8 mouse cellular contexts compared by ENCODE assay signal in genomic region chr9:37655961-37656360, GRCm38 (mm10). TPM values are rescaled to one million over a fixed set of nuclear protein-coding genes. Genes with fewer than 3 reads are reported as not detected.
DNase-seq lines count a peak whose midpoint lies in the region; ATAC-seq and TF ChIP-seq lines count a peak whose summit lies in the region.

No protein-coding gene starts in this region.

- TF ChIP-seq EP300 in lung, postnatal 0 days (IDR thresholded peaks at IDR 0.05): no peak

- TF ChIP-seq CTCF in lung, postnatal 0 days (IDR thresholded peaks at IDR 0.05): no peak

- no peaks in the 10 kb centered on the region for H3K9me3 ChIP-seq in lung, postnatal 0 days (ENCODE audit: low read length)
- H3K9me3 ChIP-seq in embryonic facial prominence, embryonic 14.5 days (ENCODE audit: control insufficient read depth, low read length): no peaks in the 10 kb centered on the region
- no peaks in the 10 kb centered on the region for H3K9me3 ChIP-seq in limb, embryonic 14.5 days (ENCODE audit: control insufficient read depth, low read length)
- H3K9me3 ChIP-seq in stomach, embryonic 15.5 days: no peaks in the 10 kb centered on the region

- H3K27ac ChIP-seq in lung, postnatal 0 days (ENCODE audit: low read length): peak overlapping the region; percentile 89
- peak overlapping the region; percentile 94; the same call in 1 of the 2 replicates for H3K27ac ChIP-seq in embryonic facial prominence, embryonic 14.5 days (replicated peaks; ENCODE audit: low read depth, low read length)
- 0 out of 2 replicates have a peak overlapping the region, but pooled peaks have one; percentile 95 for H3K27ac ChIP-seq in limb, embryonic 14.5 days (replicated peaks; ENCODE audit: low read depth, low read length)
- H3K27ac ChIP-seq in stomach, embryonic 15.5 days: peak overlapping the region; percentile 96; the same call in 1 of the 2 replicates

- H3K27me3 ChIP-seq in lung, postnatal 0 days (replicated peaks; ENCODE audit: insufficient read depth, low read length): no peaks in the 10 kb centered on the region
- H3K27me3 ChIP-seq in embryonic facial prominence, embryonic 14.5 days (replicated peaks; ENCODE audit: control insufficient read depth, insufficient read depth, low read length): no peaks in the 10 kb centered on the region
- no peaks in the 10 kb centered on the region for H3K27me3 ChIP-seq in limb, embryonic 14.5 days (ENCODE audit: control insufficient read depth, insufficient read depth, low read length)
- H3K27me3 ChIP-seq in stomach, embryonic 15.5 days (replicated peaks): no peaks in the 10 kb centered on the region

- no peak for ATAC-seq in lung, postnatal 0 days
- ATAC-seq in embryonic facial prominence, embryonic 14.5 days (ENCODE audit: low read depth): no peak
- ATAC-seq in limb, embryonic 14.5 days (ENCODE audit: low FRiP score, low read depth): no peak
- no peak for ATAC-seq in stomach, embryonic 15.5 days (ENCODE audit: insufficient read depth, low FRiP score, low read depth)

- peaks cover 31% of the 10 kb centered on the region for H3K36me3 ChIP-seq in lung, postnatal 0 days (ENCODE audit: insufficient read depth, low read length)
- H3K36me3 ChIP-seq in embryonic facial prominence, embryonic 14.5 days (ENCODE audit: control insufficient read depth, insufficient read depth, low read length): peaks cover 41% of the 10 kb centered on the region
- H3K36me3 ChIP-seq in limb, embryonic 14.5 days (ENCODE audit: control insufficient read depth, insufficient read depth, low read length): peaks cover 33% of the 10 kb centered on the region
- H3K36me3 ChIP-seq in stomach, embryonic 15.5 days: peaks cover 25% of the 10 kb centered on the region

- TF ChIP-seq POLR2A in limb, embryonic 14.5 days (IDR thresholded peaks at IDR 0.05; ENCODE audit: borderline replicate concordance, extremely low read depth, insufficient read depth, insufficient read length): no peak

- peak overlapping the region; percentile 69 for H3K4me3 ChIP-seq in lung, postnatal 0 days (ENCODE audit: low read depth, low read length)
- H3K4me3 ChIP-seq in embryonic facial prominence, embryonic 14.5 days (ENCODE audit: low read depth, low read length): peak overlapping the region; percentile 78
- peak overlapping the region; percentile 78 for H3K4me3 ChIP-seq in limb, embryonic 14.5 days (replicated peaks; ENCODE audit: low read length)
- peak overlapping the region; percentile 85 for H3K4me3 ChIP-seq in stomach, embryonic 15.5 days (replicated peaks)

- 46% methylated on average over 8 of the region's 8 CpGs for WGBS in lung, postnatal 0 days
- 58% methylated on average over 8 of the region's 8 CpGs for WGBS in embryonic facial prominence, embryonic 14.5 days
- WGBS in limb, embryonic 14.5 days: 54% methylated on average over 8 of the region's 8 CpGs
- 52% methylated on average over 8 of the region's 8 CpGs for WGBS in stomach, embryonic 15.5 days

- peak overlapping the region; percentile 60; the same call in 1 of the 2 replicates for H3K9ac ChIP-seq in lung, postnatal 0 days (replicated peaks; ENCODE audit: low read depth)
- peak overlapping the region; percentile 83 for H3K9ac ChIP-seq in embryonic facial prominence, embryonic 14.5 days (ENCODE audit: low read depth, low read length)
- peak overlapping the region; percentile 81 for H3K9ac ChIP-seq in limb, embryonic 14.5 days (ENCODE audit: low read depth, low read length, severe bottlenecking)
- peak overlapping the region; percentile 76; the same call in 1 of the 2 replicates for H3K9ac ChIP-seq in stomach, embryonic 15.5 days

- peak overlapping the region; percentile 66 for H3K4me2 ChIP-seq in lung, postnatal 0 days (replicated peaks; ENCODE audit: low read depth, low read length)
- H3K4me2 ChIP-seq in embryonic facial prominence, embryonic 14.5 days (ENCODE audit: low read depth, low read length): peak overlapping the region; percentile 82
- H3K4me2 ChIP-seq in limb, embryonic 14.5 days (replicated peaks; ENCODE audit: low read depth, low read length, severe bottlenecking): peak overlapping the region; percentile 65
- peak overlapping the region; percentile 66 for H3K4me2 ChIP-seq in stomach, embryonic 15.5 days

- H3K4me1 ChIP-seq in lung, postnatal 0 days (ENCODE audit: insufficient read depth, low read depth, low read length): peaks cover 3% of the 10 kb centered on the region; the same call in 1 of the 2 replicates
- H3K4me1 ChIP-seq in embryonic facial prominence, embryonic 14.5 days (ENCODE audit: control insufficient read depth, insufficient read depth, low read length): peaks cover 5% of the 10 kb centered on the region; the same call in 1 of the 2 replicates
- H3K4me1 ChIP-seq in limb, embryonic 14.5 days (ENCODE audit: control insufficient read depth, insufficient read depth, low read length): peaks cover 6% of the 10 kb centered on the region; the same call in 1 of the 2 replicates
- peaks cover 4% of the 10 kb centered on the region; the same call in 1 of the 2 replicates for H3K4me1 ChIP-seq in stomach, embryonic 15.5 days

- DNase-seq in lung, postnatal 0 days (ENCODE audit: low spot score): peak; percentile 12
- no peak for DNase-seq in lung, postnatal 36 days
- DNase-seq in embryonic facial prominence, embryonic 14.5 days (ENCODE audit: low spot score): no peak
- DNase-seq in limb, embryonic 14.5 days (ENCODE audit: low spot score): no peak
- DNase-seq in adrenal gland, adult (ENCODE audit: inconsistent age in 2 of 2, low spot score in 1 of 2): no peak
- DNase-seq in spleen, postnatal 14 days (ENCODE audit: low spot score in 2 of 2): no peak
- no peak for DNase-seq in thymus, postnatal 14 days

RNA-seq across cellular contexts. Expression of gene Tbrg1, which starts 1.2 kb away (rescaled TPM):
- 153 and 163 TPM in 2 replicates for polyA plus RNA-seq in lung, postnatal 0 days (2015; fragmentation: Nextera tagmentation; extraction: Ambion mirVana)
- polyA plus RNA-seq in embryonic facial prominence, embryonic 14.5 days (2014; fragmentation: Nextera tagmentation; extraction: Ambion mirVana): 197 and 214 TPM in 2 replicates
- 110 and 122 TPM in 2 replicates for polyA plus RNA-seq in limb, embryonic 14.5 days (2012; rRNA removed)
- 208 and 211 TPM in 2 replicates for polyA plus RNA-seq in limb, embryonic 14.5 days (2014; fragmentation: Nextera tagmentation; extraction: Ambion mirVana)
- polyA plus RNA-seq in stomach, embryonic 15.5 days (2015; fragmentation: Nextera tagmentation; extraction: Ambion mirVana): 139 and 152 TPM in 2 replicates

RNA-seq across cellular contexts. Expression of gene Panx3, which starts 13.1 kb away (rescaled TPM):
- polyA plus RNA-seq in lung, postnatal 0 days (2015; fragmentation: Nextera tagmentation; extraction: Ambion mirVana): 0.05 and 0.20 TPM in 2 replicates
- polyA plus RNA-seq in embryonic facial prominence, embryonic 14.5 days (2014; fragmentation: Nextera tagmentation; extraction: Ambion mirVana): 39.9 and 57.4 TPM in 2 replicates
- polyA plus RNA-seq in limb, embryonic 14.5 days (2012; rRNA removed): 37.4 and 51.1 TPM in 2 replicates
- 13.7 and 15.9 TPM in 2 replicates for polyA plus RNA-seq in limb, embryonic 14.5 days (2014; fragmentation: Nextera tagmentation; extraction: Ambion mirVana)
- polyA plus RNA-seq in stomach, embryonic 15.5 days (2015; fragmentation: Nextera tagmentation; extraction: Ambion mirVana): not detected in 2 replicates

RNA-seq across cellular contexts. Expression of gene Spa17, which starts 42.4 kb away (rescaled TPM):
- polyA plus RNA-seq in lung, postnatal 0 days (2015; fragmentation: Nextera tagmentation; extraction: Ambion mirVana): 19.2 and 21.6 TPM in 2 replicates
- 6.9 and 10.2 TPM in 2 replicates for polyA plus RNA-seq in embryonic facial prominence, embryonic 14.5 days (2014; fragmentation: Nextera tagmentation; extraction: Ambion mirVana)
- polyA plus RNA-seq in limb, embryonic 14.5 days (2012; rRNA removed): 1.8 and 2.5 TPM in 2 replicates
- 3.1 and 4.1 TPM in 2 replicates for polyA plus RNA-seq in limb, embryonic 14.5 days (2014; fragmentation: Nextera tagmentation; extraction: Ambion mirVana)
- polyA plus RNA-seq in stomach, embryonic 15.5 days (2015; fragmentation: Nextera tagmentation; extraction: Ambion mirVana): 4.1 and 6.0 TPM in 2 replicates

Comparison
In these comparisons a context has a peak if more than half of its experiments do, and no peak if none do; other contexts are left out.
1. RNA of gene Panx3, which starts 13.1 kb away (polyA plus RNA-seq): 39.9 to 57.4 TPM in embryonic facial prominence, embryonic 14.5 days and 13.7 to 51.1 TPM in limb, embryonic 14.5 days; 0.05 to 0.20 TPM in lung, postnatal 0 days and not detected in stomach, embryonic 15.5 days; every median in the first group is over 10 times any median in the second.
2. Peak in every context shown above with its lines, with median percentiles within 50 percentile points of each other: H3K27ac ChIP-seq, H3K4me2 ChIP-seq, H3K4me3 ChIP-seq and H3K9ac ChIP-seq.